Mouse (Mus musculus): ENCODE results near the gene Pdzd8.

Pdzd8 gene

DNA sequence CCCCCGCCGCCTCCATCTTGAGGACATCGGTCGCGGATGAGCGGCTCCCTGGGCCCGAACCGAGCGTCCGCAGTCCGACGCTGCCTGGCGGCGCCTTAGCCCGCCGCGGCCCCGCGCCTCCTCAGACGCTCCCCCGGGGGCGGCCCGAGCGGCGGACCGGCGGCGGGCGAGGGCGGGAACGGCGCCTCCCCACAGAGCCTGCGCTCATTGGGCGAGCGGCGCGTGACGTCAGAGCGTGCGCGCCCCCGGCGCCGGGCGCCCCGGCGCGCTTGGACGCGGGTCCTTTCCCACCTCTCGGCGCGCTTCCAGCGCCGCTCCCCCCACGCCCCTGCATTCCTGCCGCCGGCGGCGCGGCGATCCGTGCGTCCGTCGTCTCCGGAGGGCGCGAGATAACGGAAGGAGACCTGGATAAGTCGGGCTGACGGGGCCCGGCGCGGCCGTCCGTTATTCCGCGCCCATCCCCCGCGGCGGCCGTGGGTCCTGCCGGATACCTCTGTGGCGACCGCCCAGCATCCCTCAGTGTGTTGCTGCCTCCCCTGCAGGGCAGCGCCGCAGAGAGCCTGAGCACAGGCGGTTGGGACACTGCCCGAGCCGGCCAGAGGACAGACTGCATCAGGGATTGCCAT lies at the start of gene Pdzd8:
Gene Pdzd8, minus strand, starts transcription at position 123 of the 626 bp plus-strand sequence.
- DNase-seq (ENCODE audit: low spot score), result peak; percentile 86

DNA sequence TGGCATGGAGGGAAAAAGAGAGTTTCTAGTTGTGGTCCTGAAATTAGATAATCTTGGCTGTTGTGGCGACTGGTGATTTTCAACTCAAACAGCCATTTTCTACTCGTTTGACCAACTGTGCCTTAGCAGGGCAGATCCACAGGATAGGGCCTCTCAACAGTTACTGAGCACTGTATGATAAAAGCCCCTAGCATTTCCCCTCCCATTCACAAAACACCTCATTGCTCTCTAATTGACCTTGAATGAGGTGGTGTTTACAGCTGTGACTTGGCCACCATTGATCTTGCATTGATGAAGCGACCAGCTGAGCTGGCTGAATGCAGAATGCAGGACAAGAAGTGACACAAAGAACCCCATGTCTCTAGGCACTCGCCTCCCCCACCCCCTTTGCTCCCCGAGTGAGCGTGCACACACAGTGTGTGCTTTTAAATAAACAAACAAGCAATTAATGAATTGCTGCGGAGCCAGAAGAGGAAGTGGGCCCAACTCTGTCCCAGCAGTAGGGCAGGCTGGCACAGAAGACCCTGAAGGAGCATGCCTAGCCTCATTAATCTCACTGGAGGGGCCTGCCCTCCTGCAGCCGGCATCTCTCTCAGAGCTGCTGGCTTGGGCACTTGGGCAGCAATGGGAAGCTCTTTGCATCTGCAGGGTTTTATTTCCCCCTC lies 48.3 kb upstream of the Pdzd8 start:
- DNase-seq (ENCODE audit: low spot score), result no peak

DNA sequence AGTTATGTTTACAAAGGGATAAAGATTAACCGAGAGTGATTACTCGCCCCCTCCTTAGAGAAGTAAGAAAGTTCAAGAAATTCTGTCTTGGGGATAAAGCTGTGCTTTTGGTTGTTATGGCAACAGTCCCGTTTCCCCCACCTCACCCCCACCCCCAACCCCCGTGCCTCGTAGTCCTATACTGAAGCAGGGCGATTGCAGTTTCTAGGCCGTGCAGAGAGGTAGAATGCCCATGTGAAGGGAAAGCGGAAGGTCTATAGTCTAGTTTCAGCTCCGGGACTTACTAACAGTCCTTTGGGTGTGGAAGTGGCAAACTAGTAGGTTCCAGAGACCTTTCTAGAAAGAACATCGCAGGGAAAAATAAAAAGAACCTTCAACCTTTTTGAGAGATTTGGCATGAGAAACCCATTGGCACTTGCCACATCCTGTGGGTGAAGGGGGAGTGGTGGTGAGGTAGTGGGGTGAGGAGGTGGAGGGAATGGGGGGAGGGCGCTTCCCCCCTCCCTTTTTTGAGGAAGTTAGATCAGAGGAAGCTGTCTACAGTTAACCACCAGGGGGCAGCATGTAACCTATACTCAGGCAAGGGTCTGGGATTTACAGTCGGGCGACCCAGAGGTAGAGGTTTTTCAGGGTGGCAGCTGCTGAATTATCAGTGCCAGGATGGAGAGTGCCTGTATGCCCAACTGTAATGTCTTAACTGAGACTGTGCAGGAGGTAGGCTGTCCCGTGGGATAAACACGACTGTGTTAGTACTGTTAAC lies 43.4 kb upstream of the Pdzd8 start:
- peak; percentile 93 for DNase-seq (ENCODE audit: low spot score)

DNA sequence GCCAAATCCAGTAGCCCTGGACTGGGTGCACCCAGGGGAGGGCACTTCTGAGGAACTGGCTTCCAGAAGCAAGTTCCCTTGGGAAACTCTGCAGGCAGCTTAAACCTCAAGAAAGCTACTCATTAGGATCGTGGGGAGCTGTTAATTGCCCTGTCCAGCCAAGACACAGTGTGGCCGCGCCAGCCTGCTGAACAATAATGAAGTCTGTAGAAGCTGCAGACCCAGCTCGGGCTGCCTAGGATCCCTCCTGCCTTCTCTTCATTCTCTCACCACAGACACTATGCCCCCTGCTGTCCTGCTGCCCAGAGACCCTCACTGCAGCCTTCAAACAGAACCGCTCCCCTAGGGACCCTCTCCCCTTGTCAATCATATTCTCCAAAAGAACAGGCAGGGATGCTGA lies 42.8 kb upstream of the Pdzd8 start:
- no peak for DNase-seq (ENCODE audit: low spot score)

DNA sequence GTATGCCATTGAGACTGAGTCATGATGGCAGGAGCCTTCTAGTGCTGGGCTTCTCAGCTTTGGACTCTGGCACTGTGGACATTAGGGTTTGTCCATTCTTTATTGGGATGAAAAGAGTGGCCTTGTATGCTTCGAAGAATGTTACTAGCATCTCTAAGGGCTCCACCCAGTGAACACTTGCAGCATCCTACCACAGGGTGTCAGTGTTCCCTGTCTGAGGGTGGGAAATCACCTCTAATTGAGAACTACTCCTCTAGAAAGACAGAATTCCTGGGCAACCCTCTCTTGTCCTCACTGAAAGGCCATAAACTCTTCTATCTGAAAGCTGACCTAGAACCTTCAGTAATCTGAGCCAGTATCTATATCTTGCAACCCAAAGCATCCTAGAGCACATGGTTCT lies 41.6 kb upstream of the Pdzd8 start:
- peak; percentile 35 for DNase-seq (ENCODE audit: low spot score)

DNA sequence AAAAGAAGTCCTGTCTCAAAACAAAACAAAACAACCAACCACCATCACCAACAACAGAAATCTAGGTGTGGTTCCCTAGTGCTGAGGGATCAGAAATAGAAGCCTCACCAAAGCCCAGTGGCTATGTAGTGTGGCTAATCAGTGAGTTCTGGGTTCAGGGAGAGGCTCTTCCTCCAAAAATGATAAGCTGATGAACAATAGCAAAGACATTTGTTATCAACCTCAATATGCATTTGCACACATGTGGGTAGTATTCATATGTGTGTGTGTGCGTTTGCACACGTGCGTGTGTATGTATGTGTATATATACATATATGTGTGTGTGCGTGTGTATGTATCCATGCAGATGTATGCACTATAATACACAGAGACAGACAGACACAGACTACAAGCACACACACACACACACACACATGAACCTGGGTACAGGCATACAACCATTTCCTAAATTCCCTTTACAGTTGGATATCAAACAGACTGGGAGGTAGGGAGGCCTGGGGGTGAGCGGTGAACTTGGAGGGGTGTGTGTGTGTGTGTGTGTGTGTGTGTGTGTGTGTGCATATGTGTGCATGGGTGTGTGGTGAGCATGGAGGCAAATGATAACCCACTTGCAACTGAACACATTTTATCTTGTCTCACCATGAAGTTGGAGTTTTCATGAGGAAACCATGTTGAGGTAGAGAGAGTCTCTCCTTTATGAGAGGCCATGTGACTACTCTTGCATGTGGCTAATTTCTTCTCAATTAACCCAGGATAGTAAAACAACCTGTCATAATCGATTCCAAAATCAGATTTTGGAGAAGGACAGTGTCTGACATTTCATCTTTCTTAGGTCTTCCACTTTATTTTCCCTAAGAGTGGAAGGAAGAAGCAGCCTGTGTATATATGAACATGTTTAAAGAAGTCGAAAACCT lies 39.3 kb upstream of the Pdzd8 start:
- DNase-seq (ENCODE audit: low spot score), result no peak

DNA sequence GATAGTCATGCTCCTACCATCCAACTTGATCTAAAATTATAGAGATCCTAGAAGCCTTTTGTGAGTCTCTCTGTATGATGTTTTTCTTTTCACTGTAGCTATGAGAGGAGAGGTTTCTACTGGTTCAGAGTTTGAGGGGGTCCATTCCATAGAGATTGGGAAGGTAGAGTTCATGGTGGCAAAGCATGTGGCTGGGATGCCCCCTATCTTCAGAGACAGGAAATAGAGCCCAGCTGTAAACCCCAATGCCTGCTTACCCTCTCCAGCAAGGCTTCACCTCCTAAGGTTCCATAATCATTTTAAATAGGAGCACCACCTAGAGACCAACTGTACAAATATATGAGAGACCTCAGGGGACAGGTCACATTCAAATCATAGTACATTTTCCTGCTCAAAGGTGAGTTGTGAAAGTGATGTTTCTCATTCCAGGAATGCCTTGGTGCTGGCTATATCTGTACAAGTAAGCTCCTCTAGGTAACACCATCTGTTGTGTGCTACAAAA lies 36.9 kb upstream of the Pdzd8 start:
- no peak for DNase-seq (ENCODE audit: low spot score)

DNA sequence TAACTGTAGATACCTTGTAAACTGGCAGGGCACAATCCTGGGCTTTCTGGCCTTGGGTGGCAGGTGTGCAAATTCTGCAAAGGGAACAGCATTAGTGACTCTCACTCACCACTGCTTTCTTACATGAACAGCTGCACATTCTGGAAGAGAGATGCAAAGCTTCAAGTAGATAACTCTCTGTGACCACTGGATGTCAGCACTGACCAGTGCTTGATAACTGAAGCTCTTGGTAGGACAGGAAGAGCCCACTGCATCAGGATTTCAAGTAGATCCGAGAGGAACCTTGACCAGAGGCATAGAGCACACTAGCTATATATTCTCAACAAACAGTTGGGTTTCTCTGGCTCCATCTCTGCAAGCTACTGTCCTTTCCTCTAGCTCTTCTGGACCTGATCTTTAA lies 34.4 kb upstream of the Pdzd8 start:
- DNase-seq (ENCODE audit: low spot score), result no peak

DNA sequence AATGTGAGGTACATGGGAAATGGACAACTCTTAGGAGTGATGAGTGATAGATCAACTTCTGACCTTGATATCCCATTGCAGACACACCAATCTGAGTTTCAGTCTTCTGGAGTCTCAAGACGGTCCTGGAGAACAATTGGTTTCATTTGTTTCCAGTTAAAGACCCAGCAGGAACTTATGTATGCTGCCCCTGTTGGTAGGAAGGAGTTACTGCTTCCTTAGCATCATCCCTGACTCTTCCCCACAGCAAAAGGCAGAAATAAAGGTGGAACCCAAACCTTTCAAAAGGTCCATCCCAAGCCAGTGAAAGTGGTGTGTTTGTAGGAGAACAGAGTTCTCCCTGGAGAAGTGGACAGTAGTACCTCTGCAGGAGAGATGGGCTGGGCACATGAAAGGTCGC lies 30.9 kb upstream of the Pdzd8 start:
- no peak for DNase-seq (ENCODE audit: low spot score)

DNA sequence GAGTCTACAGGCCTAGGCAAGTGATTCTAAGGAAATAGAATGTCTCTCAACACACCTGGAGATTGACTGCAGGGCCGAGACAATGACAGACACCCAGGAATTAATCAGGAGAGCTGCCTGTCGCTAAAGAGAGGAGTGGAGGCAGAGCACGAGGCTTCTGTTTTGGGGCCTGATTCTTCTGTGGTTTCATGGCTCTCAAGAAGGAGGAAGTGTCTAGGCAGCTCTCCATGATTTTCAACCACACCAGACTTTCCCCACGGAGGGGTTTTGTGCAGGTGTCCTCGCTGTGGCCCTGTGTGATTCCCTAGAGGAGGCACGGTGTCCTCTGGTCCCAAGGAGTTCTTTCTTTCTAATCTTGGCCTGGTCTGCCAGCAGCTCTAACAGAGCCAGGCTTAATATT lies 29.4 kb upstream of the Pdzd8 start:
- no peak for DNase-seq (ENCODE audit: low spot score)

DNA sequence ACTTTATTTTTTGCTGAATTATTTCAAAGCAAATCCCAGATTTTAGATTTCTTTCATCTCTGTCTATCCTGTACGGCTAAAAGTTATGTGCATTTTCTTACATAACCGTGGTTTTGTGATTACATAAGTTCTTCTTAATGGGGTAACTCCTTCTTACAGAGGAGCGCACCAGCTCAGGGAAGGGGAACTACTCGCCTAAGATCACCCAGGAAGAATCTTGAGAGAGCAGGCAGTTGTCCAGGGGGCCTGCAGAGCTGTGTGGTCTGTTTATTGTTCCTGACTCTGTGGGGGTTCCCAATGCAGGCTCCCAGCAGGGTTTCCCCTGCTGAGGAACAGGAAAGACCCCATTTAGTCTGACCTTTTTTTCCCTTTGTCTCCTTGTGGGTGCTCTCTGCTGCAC lies 27.3 kb upstream of the Pdzd8 start:
- no peak for DNase-seq (ENCODE audit: low spot score)

DNA sequence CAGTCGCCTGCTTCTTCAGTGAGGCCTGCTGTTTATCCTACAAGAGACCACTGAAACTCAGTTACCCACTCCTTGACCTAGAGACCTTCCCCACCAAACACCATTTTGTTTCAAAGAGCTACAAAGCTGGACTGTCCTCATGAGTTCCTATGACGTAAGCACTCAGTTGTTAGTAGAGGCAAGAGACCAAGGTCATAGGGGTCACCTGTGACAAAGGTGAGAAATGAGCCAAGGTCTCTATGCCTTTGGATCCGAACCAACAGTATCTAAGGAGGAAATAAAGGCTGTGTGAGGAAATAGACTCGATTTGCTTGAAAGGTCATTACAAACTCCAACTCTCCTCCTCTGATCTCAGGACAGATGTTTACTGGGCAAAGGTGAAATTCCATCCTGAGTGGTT lies 25.4 kb upstream of the Pdzd8 start:
- DNase-seq (ENCODE audit: low spot score), result no peak

DNA sequence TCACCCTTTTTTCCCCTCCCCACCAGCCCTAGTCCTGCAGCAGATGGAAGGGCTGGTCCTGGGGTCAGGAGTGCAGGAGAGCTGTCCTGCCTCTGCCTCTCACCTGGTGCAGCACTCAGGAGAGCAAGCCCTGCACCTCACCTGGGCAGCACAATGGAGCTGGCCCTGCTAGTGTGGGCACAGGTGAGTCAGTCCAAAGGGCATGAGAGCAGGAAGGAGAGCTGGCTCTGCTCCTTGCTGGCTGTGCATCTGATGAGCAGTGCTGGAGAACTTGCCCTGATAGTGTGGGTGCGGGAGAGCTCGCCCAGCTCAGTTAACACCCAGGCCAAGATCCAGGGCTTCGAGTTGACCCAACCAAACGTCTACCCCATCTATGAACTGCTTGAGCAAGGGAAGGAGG lies 22.3 kb upstream of the Pdzd8 start:
- no peak for DNase-seq (ENCODE audit: low spot score)

DNA sequence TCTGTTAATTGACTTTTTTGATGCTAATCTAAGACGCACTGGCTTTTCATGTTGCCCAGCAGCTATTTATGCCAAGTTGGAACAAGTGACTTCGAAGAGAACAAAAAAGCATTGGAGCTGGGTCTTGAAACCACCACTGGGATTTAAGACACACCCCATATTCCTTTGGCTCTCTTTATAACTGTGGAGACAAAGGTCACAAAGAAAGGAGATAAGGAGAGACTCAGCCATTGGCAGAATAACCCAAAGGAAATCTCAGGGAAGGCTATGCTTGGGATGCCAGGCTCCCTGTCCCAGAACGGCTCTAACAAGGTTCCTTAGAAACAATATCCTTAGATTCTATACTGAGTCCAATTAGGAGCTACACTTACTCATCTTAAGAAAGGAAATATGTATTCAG lies 21.1 kb upstream of the Pdzd8 start:
- DNase-seq (ENCODE audit: low spot score), result no peak

DNA sequence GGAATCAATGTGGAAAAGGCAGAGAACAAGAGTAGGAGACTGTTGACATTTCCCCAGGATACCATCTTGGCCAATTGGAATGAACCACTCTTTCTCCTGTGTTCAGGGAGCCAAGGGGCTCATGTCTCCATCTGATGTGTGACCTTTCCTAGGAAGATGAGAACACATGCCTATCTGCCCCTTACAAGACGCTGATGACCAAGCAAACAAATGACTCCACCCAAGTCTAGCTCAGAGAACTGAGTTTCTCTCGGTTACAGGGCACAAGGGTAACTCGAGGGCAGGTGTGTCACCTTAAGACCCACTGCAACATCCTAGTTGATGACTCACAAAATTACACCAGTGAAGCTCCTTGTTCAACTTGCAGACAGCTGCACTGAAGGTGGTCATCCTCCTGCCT lies 18.1 kb upstream of the Pdzd8 start:
- no peak for DNase-seq (ENCODE audit: low spot score)

DNA sequence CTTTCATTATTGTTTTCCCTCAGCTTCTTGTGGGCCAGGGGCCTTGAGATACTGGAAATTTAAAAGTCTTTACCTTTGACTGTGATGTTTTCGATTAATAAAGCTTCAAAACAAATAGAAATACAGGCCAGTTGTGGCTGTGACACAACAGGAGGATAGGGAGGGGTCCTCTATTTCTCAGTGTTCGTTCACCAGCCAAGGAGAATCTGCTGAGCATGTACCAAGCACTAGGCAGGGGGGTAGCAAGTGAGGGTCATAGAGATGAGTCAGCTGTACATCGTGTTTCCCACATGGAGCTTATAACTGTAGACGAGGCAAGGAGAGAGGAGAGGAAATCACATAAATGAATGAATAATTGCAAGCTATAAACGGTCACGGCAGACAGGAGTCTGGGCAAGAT lies 17.1 kb upstream of the Pdzd8 start:
- no peak for DNase-seq (ENCODE audit: low spot score)

DNA sequence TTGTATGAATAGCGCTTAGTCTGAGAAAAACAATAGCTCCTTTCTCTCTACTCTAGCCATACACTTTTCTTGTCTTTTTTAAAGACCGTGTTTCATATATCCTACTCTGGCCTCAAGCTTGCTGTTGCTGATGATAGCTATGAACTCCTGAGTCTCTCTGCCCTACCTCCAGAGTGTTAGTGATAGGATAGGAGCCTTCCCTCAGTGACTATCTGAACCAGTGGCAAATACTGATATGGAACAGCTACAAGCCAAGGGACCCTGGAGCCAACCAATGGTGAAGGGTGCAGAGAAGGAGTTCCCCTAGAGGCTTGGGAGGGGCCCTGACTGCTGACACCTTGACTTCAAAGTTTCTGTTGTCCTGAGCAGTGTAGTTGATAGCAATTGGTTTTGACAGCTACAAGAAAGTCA lies 14.9 kb upstream of the Pdzd8 start:
- no peak for DNase-seq (ENCODE audit: low spot score)

DNA sequence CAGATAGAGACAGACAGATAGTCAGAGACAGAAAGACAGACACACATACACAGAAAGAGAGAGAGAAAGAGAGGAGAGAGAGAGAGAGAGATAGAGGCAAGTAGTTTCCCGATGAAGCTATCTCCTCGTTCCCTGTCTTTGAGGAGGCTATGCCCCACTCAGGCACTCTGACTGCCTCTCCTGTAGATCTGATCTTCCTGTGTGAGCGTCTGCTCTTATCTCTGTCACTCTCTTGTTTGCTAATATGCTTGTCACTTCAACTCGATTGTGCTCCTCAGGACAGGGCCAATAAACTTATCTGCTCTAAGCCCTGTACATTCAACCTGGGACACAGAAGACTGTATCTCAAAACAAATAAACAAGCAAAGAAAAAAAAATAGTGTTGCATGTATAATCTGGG lies 13.6 kb upstream of the Pdzd8 start:
- DNase-seq (ENCODE audit: low spot score), result no peak

DNA sequence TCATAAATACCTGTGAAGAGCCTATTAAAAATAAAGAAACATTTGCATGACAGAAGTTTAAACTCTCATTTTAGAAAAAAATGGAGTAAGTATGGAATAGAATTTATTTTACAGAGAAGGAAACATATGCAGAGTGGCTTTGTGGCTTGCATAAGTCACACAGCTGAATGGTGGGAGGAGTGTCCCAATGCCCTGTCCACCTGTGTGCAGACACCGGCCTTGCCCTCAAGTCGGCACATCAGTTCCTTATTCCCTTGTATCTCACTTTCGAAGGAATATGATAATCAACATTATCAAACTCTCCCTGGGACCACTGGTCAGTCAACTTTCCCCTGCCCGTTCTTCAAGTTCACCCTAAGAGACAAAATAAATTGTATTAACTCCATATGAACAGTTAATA lies 12.3 kb upstream of the Pdzd8 start:
- no peak for DNase-seq (ENCODE audit: low spot score)

DNA sequence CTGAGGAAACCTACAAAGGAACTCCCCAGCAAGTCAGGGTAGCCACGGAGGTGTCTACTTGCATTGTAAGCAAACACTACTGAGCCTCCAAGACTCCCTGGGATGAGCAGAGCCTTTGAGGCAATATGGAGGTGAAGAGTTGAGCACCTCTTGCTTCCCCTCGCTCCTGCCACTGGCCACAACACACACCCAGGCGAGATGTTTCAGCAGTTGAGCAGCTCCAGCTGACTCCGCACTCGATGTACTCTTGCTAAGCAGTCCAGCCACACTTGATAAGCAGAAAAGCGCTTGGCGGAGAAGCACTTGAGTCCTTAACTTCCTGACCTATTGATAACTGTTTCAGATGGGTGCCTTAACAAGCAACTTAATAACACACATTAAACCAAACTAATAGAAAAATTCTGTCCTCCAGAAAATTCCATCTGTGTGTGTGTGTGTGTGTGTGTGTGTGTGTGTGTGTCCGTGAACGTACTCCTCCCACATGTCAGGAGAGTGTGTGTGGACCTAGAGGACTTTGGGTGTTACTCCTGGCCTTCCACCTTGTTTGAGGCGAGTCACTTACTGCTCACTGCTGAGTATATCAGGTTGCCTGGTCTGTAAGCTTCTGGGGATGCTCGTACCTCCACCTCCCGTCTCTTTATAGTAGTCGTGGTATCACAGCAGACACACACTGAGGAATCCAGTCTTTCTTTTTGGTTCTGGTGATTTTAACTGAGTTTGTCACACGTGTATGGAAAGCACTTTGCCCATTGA lies 11.4 kb upstream of the Pdzd8 start:
- no peak for DNase-seq (ENCODE audit: low spot score)

DNA sequence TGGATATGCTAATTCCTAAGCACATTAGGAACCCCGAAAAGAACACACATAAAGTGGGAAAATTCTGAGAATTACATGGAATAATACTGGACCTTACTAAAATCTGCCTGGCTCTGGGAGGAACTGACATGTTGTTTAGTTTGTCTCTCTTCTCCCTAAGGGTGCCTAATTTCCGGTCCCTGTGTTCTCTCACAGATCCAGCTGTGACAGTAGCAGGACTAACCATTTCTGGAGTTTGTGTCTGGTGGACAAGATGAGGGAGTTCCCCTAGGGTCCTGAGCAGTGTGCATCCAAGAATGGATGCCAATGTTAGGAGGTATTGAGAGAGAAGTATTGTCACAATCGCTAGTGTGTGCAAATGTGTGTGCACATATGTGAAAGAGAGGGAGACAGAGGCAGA lies 10.8 kb upstream of the Pdzd8 start:
- no peak for DNase-seq (ENCODE audit: low spot score)

DNA sequence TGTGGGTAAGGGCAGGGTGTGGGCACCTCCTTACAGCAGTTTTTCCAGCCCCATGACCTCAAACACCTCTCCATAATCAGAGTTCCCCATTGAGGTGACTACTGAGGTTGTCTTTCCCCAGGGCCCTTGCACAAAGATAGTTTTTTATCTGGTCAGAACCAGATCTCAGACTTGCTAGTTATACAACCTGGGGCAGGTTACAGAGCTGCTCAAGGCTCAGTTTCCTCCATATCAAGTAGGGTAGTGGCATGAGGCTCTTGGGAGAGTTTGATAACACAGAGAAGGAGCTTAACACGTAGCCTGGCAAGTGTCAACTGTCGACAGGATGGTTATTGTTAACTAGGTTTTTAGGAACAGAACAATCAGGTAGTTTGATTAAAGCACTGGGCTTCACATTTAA lies 9.3 kb upstream of the Pdzd8 start:
- no peak for DNase-seq (ENCODE audit: low spot score)
